Mouse (Mus musculus) heart, postnatal 0 days (tissue): ENCODE measurements around the gene Fbxl20.

Experiments used
- CTCF ChIP-seq: IDR thresholded peaks from 2 replicates; pipeline ENCODE4 v1.5.1; 2016; ENCODE audit warnings: antibody characterized with exemption, control low read depth, low read depth
- EP300 ChIP-seq: IDR thresholded peaks from 2 replicates; pipeline ENCODE4 v1.6.1; 2016; ENCODE audit warnings: antibody characterized with exemption, low read depth

- TF ChIP-seq CTCF: no peak
- TF ChIP-seq EP300: no peak
Observed at GRCm38 (mm10) chr11:98149786-98150624, at the start of gene Fbxl20.
